Mouse (Mus musculus): ENCODE data around the gene Slc28a1.
"Not testable (repeated sequence)": the region's sequence is repeated elsewhere in the genome, so short reads cannot be mapped to it uniquely, and the experiment has no call there.

Slc28a1 gene

GRCm38 (mm10) chr7:81167124-81167523, 52.5 kb downstream of the Slc28a1 start:
- DNase-seq (ENCODE audit: low read depth, low spot score): no peak

GRCm38 (mm10) chr7:81169351-81169750, 54.8 kb downstream of the Slc28a1 start:
- DNase-seq (ENCODE audit: low read depth, low spot score): no peak

DNA sequence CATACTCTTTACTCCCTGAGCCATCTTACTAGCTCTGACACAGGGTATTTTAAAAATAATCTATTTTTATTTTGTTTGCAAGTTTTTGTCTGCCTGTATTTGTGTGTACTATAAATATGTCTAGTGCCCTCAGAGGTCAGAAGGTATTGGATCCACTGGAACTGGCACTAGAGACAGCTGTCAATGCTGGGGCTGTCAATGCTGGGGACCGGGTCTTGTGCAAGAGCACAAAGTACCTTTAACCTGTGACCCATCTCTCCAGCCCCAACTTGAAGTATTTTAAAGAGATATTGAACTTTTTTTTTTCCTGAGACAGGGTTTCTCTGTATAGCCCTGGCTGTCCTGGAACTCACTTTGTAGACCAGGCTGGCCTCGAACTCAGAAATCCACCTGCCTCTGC, 59.3 kb downstream of the Slc28a1 start:
- DNase-seq (ENCODE audit: low read depth, low spot score): no peak

DNA sequence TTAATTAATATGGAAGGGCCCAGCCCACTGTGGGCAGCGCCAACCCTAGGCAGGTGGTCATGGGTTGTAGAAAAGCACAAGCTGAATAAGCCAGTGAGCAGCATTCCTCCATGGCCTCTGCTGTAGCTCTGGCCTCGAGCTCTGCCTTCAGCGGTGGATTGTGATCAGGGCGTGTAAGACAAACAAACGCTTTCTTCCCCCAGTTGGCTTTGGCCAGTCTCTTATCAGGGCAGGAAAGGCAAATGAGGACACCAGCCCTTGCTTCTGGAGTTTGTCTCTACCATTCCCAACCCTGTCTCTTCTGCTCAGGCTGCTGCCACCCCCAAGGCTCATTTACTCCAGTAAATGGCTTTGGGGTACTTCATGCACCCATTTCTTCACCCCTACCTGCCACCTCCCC, 60.1 kb downstream of the Slc28a1 start:
- DNase-seq (ENCODE audit: low read depth, low spot score): no peak

DNA sequence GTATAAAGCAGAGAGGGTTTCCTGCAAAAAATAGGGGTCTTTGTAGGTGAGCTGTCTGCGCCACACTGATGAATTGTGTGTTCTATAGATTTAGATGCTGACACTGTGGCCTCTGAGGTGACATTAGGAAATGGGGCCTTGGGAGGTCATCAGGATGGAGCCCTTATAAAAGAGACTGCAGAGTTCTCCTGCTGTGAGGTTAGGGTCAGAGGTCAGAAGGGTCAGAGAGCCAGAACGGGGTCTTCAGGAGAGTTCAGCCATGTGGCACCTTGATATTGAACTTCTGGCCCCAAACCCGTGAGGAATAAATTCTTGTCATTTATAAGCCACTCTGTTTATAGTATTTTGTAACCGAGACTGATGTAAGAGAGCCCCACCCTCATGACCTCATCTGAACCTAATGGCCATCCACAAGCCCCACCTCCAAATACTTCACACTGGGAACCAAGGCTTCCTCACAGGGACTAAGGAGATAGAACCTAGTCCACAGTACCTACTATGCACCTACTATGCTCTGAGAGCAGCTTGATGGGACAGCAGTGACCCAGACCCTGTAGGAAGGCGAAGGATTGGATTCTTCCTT, 61.7 kb downstream of the Slc28a1 start:
- DNase-seq (ENCODE audit: low read depth, low spot score): no peak

GRCm38 (mm10) chr7:81179494-81179893, 64.9 kb downstream of the Slc28a1 start:
- DNase-seq (ENCODE audit: low read depth, low spot score): no peak

- DNase-seq (ENCODE audit: low read depth, low spot score): no peak
These were observed 68.0 kb downstream of the Slc28a1 start for GRCm38 (mm10) chr7:81182492-81183175.

DNA sequence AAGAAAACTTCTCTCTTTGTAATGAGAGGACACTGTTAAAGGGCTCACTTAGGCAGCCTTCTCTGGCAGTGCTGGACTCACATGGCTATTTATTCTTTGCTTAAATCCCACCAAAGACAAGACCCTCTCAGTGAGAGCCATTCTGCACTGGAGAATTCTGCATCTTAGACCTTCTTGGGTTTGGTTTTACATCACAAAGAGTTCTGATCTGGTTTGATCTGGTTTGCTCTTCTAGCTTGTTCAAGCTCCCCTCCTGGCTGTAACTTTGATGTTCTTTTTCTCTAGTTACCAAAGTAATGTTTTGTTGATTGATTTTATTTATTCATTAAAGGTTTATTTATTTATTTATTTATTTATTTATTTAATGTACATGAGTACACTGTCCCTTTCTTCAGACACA, 68.6 kb downstream of the Slc28a1 start:
- DNase-seq (ENCODE audit: low read depth, low spot score): no peak

DNA sequence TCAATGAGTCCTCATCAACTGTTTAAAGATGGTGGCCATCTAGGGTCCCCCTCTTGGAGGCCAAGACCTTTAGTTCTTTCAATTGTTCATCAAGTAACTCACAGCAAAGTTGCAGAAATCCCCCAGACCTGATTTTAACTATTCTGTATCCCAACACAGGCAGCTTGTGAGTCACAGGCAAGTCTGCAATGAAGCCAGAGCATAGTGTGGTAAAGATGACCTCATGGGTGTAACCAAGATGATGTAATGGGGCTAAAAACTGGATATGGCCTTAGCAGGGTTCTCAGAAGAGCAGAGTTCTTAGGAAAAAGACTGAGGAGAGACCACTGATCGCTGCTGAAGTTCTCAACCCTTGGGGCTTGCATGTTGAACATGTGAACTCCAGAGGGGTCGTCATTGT, 69.5 kb downstream of the Slc28a1 start:
- no peak for DNase-seq (ENCODE audit: low read depth, low spot score)

GRCm38 (mm10) chr7:81184651-81185050, 70.1 kb downstream of the Slc28a1 start:
- no peak for DNase-seq (ENCODE audit: low read depth, low spot score)

- not testable (repeated sequence) for DNase-seq (ENCODE audit: low read depth, low spot score)
These were observed 71.4 kb downstream of the Slc28a1 start for GRCm38 (mm10) chr7:81186036-81186435.

GRCm38 (mm10) chr7:81189180-81189579, 74.6 kb downstream of the Slc28a1 start:
- no peak for DNase-seq (ENCODE audit: low read depth, low spot score)

DNA sequence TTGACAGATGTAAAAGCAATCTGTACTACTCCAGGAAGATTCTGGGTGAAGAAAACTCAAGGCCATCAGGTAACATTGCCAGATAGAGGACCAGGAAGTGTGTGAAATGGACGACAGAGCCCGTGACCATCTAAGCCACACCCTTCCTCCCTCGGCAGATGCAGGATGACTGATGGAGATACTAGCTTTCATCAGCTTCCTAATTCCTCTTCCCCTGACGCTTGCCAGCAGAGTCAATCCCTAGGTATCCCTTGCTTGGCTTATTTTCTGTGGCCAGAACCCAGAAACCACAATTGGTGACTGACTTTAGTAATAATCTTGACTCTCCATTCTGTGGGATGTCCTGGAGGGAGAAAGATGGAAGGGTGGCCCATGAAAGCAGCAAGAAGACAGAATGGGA, 80.9 kb downstream of the Slc28a1 start:
- DNase-seq (ENCODE audit: low read depth, low spot score): no peak

DNA sequence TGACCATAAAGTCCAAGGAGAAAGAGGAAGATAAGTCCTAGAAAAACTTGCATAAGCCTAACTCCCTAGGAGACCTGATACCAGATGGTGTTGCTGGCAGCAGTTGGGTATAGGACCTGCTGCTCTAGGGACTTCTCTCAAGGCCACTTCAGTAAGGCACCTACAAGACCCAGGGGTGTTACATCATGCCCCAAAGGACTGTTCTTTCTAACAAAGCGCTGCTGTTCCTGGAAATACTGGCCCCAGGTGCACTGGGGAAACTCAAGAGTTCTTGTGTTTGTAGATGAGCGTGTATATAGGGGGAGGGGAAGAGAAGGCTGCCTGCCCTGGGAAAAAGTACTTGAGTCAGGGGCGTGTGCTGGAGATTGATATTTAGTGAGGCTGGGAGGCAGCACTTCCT, 82.2 kb downstream of the Slc28a1 start:
- no peak for DNase-seq (ENCODE audit: low read depth, low spot score)

DNA sequence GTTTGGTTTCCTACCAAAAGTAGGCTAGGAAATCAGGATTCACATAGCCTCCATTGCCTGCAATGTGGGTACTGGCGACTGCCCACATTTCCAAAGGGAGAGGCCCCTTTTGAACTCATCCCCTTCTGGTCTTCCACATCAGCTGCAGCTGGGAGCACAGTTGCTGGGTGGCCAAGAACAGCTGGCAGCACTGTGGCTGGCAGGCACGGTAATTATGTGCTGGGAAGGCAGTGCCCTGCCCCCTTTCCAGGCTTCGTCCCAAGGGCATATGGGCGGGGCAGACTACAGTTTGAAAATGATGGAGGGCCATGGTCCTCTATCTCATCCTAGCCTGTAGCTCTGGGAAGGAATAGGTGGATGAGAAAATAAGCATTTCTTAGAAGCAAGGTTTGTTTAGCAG, 83.9 kb downstream of the Slc28a1 start:
- no peak for DNase-seq (ENCODE audit: low read depth, low spot score)

DNA sequence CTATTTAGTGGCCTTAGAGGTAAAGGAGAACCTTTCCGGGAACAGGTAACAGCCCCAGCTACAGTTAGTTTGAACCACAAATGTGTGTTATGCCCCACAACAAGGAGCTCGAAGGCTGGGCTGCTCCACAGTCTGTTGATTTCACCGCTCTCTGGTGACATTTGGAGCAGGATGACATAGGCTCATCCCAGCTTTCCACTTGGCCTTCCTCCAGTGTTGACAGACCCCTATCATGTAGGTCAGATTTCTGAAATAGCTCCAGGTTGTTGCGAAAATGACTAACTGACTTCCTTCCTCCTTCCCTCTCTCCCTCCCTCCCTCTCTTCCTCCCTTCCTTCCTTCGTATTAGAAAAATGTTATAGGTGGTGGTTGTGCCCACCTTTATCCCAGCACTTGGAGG, 84.5 kb downstream of the Slc28a1 start:
- DNase-seq (ENCODE audit: low read depth, low spot score): no peak

- DNase-seq (ENCODE audit: low read depth, low spot score): no peak
These were observed 85.2 kb downstream of the Slc28a1 start for GRCm38 (mm10) chr7:81199757-81200156.

GRCm38 (mm10) chr7:81202389-81202788, 87.8 kb downstream of the Slc28a1 start:
- DNase-seq (ENCODE audit: low read depth, low spot score): no peak

DNA sequence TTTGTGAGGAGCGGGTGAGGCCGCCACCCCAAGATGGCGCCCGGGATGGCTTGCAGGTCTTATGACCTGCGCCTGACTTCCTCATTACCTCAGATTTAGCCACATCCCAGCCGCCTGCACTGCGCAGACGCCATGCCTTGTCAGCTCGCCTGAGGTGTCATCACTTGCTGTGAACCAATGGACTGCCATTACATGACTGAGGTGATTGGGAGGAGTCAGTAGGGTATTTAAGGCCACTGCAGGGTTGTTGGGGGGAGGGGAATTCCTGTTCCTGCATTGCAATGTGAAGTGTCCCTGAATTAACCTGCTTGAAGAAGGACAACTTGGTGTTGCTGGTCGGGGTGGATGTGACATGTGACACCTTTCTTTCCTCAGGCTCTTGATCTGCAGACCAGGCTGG, 89.0 kb downstream of the Slc28a1 start:
- not testable (repeated sequence) for DNase-seq (ENCODE audit: low read depth, low spot score)

DNA sequence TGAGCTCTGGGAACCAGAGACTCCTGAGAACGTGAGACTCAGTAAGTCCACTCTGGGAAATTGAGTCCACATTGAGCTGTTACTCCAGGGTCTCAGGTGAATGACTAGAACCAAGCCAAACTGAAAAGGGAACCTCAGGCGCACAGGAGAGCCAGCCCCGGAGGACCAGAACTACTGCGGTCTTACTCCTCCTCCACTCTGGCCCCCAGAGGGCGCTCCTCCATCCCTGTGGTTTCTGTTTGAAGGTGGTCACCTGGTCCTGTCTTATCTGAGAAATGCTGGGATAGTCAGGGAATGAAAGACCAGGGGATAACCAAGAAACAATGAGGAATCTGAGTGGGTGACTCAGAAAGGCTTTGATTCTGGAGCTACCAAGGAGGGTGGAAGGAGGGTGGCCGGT, 94.3 kb downstream of the Slc28a1 start:
- DNase-seq (ENCODE audit: low read depth, low spot score): no peak

DNA sequence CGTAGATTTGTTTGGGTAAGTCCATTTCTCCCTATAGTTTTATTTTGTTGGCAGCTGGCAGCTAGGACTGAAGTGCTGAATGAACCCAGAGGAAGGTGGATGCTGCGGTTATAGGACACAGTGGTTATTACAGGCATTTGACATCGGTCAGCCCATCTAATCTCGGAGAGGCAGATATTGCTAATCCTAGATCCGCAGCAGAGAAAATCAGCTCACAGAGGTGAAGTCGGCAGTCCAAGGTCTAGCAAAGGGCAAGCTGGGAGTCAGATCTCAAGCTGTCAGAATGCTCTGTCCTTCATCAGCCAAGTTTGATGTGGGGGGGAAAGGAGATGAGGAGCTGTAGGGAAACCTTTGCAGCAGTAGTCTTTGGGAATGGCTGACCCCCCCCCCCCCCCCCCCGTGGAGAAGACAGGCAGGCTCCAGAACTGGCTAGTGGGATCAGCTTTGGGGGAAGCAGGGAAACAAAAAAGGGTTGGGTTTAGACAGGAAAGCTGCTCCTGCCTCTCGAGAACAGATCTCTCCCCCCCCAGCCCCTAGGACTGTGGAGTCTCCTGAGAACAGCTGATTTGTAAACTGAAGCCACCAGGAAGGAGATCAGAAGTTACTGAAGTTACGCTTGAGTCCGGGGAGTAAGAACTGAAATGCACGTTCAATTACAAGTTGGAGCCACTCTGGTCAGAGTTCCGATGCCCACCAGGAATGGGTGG, 95.5 kb downstream of the Slc28a1 start:
- DNase-seq (ENCODE audit: low read depth, low spot score): no peak

GRCm38 (mm10) chr7:81211760-81212159, 97.2 kb downstream of the Slc28a1 start:
- DNase-seq (ENCODE audit: low read depth, low spot score): no peak

- DNase-seq (ENCODE audit: low read depth, low spot score): no peak
These were observed 97.7 kb downstream of the Slc28a1 start for GRCm38 (mm10) chr7:81212261-81212681.

Data from brain, embryonic 18.5 days (tissue).